Comparison of ENCODE assay signal across 24 mouse cellular contexts in genomic region chr5:75004755-75005154, GRCm38 (mm10).
"Had no signal": no experiment of that assay in that cellular context is flagged by ENCODE, and none has a peak within 500 bp of the region (broad histone marks: within the 10 kb centered on the region; RNA-seq: fewer than 3 reads in every experiment).

No protein-coding gene starts in this region.

- H3K9ac ChIP-seq: heart, embryonic 13.5 days; heart, embryonic 15.5 days; hindbrain, embryonic 12.5 days; hindbrain, embryonic 14.5 days; intestine, embryonic 15.5 days; limb, embryonic 12.5 days had no signal

- H3K27ac ChIP-seq: gastrocnemius, adult 2 months; heart, adult 2 months; heart, embryonic 13.5 days; heart, embryonic 15.5 days; hindbrain, embryonic 10.5 days; hindbrain, embryonic 12.5 days; hindbrain, embryonic 14.5 days; intestine, embryonic 15.5 days; layer of hippocampus, adult 2 months; left cerebral cortex, adult 2 months; limb, embryonic 10.5 days; limb, embryonic 12.5 days had no signal

- H3K27me3 ChIP-seq: heart, embryonic 13.5 days; heart, embryonic 15.5 days; intestine, embryonic 15.5 days; limb, embryonic 12.5 days had no signal

- H3K4me2 ChIP-seq: heart, embryonic 11.5 days; heart, embryonic 13.5 days; heart, embryonic 15.5 days; hindbrain, embryonic 12.5 days; hindbrain, embryonic 14.5 days; intestine, embryonic 15.5 days; limb, embryonic 12.5 days had no signal

- H3K4me1 ChIP-seq: intestine, embryonic 15.5 days; limb, embryonic 10.5 days; limb, embryonic 12.5 days had no signal

- DNase-seq: gastrocnemius, adult 2 months; gastrocnemius, postnatal 10 days; gastrocnemius, postnatal 25 days; heart, adult 2 months; heart, postnatal 4 days; kidney, adult 18-20 months; kidney, adult 8-10 months; kidney, postnatal 10 days; kidney, postnatal 25 days; kidney, postnatal 4 days had no signal

- H3K4me3 ChIP-seq: gastrocnemius, adult 2 months; heart, adult 2 months; heart, embryonic 13.5 days; heart, embryonic 15.5 days; hindbrain, embryonic 10.5 days; hindbrain, embryonic 12.5 days; intestine, embryonic 15.5 days; layer of hippocampus, adult 2 months; left cerebral cortex, adult 2 months; limb, embryonic 10.5 days; limb, embryonic 12.5 days had no signal

- H3K9me3 ChIP-seq: heart, embryonic 13.5 days; heart, embryonic 15.5 days; intestine, embryonic 15.5 days; limb, embryonic 12.5 days had no signal

- ATAC-seq: hindbrain, embryonic 16.5 days; inflammation-experienced regulatory T-cells, adult 6 months; intestine, embryonic 15.5 days; intestine, postnatal 0 days had no signal
